Mouse (Mus musculus): ENCODE data around the gene Zc3h12c. TPM values are rescaled to one million over a fixed set of nuclear protein-coding genes. Genes with fewer than 3 reads are reported as not detected.

Zc3h12c gene
- polyA plus RNA-seq, 1 experiment, result 2.1 TPM

DNA sequence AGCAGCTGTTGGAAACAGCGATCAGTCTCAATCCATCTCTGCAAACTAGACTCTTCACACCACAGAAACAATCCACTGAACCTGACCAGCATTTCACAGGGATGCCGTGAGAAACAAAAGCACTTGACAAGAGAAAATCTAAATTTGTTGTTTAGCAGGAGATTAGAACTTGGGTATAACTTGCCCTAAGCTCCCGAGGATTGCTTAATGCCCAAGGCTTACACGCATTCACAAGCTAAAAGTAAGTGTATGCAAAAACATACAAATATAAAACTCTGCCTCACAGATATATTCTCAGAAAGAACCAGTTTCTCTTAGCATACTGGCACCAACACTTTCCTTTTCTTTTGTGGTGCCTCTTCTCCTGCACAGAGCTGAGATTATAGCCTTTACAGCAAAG is 19.5 kb downstream of the Zc3h12c start:
- TF ChIP-seq CTCF (IDR thresholded peaks at IDR 0.05; ENCODE audit: control insufficient read depth, insufficient read depth, low read length) (no peak), POLR2A (IDR thresholded peaks at IDR 0.05; ENCODE audit: borderline replicate concordance, control insufficient read depth, low read depth, low read length) (no peak)
- H3K4me3 ChIP-seq (replicated peaks; ENCODE audit: control insufficient read depth, low read depth, low read length), result no peak overlapping the region
- no peaks in the 10 kb centered on the region; the same call in none of the 2 replicates for H3K4me1 ChIP-seq (ENCODE audit: control insufficient read depth, insufficient read depth, low read length)
- H3K27ac ChIP-seq (ENCODE audit: control insufficient read depth, insufficient read depth, low read depth, low read length, poor library complexity), result no peak overlapping the region
- 83% methylated on average over 4 of the region's 4 CpGs for WGBS

DNA sequence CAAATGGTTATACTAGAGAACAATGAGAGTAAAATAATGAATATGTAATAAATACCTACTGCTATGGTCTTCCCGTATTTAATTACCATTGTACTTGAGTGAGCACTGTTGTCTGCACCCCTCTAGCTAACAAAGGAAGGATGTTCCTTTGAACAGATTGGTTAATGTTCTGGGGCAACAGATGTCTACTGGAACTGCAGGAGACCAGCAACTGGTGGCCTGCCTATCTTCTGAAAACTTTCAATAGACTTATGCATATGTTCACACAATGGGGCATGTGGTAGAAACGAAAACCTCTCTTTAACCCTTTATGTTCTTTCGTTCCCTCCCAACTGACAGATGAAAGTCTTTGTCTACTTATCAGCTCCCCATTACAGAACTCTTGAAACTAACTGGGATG is 20.1 kb downstream of the Zc3h12c start:
- H3K4me1 ChIP-seq (ENCODE audit: control insufficient read depth, insufficient read depth, low read length), result no peaks in the 10 kb centered on the region; the same call in none of the 2 replicates
- no peak overlapping the region for H3K4me3 ChIP-seq (replicated peaks; ENCODE audit: control insufficient read depth, low read depth, low read length)
- 74% methylated on average over 3 of the region's 3 CpGs for WGBS
- TF ChIP-seq POLR2A (IDR thresholded peaks at IDR 0.05; ENCODE audit: borderline replicate concordance, control insufficient read depth, low read depth, low read length), result no peak
- no peak for TF ChIP-seq CTCF (IDR thresholded peaks at IDR 0.05; ENCODE audit: control insufficient read depth, insufficient read depth, low read length)
- H3K27ac ChIP-seq (ENCODE audit: control insufficient read depth, insufficient read depth, low read depth, low read length, poor library complexity), result no peak overlapping the region

DNA sequence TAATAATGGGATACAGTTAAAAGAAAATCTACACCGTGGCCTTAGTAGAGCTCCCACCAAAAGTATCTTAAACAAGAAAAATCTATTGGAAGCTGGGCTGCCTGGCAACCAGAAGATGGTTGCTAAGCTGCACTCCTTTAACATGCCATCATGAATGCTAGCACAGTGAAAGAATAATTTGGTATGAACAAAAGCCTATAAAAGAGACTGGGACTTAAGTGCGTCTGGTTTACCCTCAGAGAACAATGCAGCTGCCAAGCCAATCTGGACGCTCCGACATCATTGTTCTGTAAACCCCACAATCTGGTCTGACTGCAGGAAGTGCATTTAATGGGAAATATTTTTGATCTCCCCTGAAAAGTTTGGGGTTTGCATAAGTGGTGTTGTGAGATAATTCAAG is 22.1 kb downstream of the Zc3h12c start:
- WGBS, result 87% methylated on average over 4 of the region's 4 CpGs
- no peak overlapping the region for H3K4me3 ChIP-seq (replicated peaks; ENCODE audit: control insufficient read depth, low read depth, low read length)
- H3K4me1 ChIP-seq (ENCODE audit: control insufficient read depth, insufficient read depth, low read length), result no peaks in the 10 kb centered on the region; the same call in none of the 2 replicates
- no peak for TF ChIP-seq POLR2A (IDR thresholded peaks at IDR 0.05; ENCODE audit: borderline replicate concordance, control insufficient read depth, low read depth, low read length)
- TF ChIP-seq CTCF (IDR thresholded peaks at IDR 0.05; ENCODE audit: control insufficient read depth, insufficient read depth, low read length), result no peak
- no peak overlapping the region for H3K27ac ChIP-seq (ENCODE audit: control insufficient read depth, insufficient read depth, low read depth, low read length, poor library complexity)

DNA sequence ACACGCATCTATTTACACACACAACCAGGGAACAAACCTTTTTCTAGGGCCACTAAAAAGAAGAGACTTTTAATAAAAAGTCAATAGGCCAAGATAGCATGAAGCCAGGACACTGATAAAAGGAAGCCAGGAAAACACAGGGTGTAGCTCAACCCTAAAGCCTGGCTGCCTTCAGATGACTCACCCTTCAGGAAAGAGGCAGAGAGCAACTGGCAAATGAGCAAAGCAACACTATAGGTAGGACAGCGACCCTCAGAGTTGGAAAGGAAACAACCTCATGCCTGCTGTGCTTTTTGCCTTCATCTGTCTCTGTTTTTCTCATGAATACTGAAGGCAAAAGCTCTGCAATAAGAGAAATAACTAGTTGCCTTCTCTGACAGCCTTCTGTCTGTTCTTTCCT is 35.6 kb downstream of the Zc3h12c start:
- H3K4me1 ChIP-seq (ENCODE audit: control insufficient read depth, insufficient read depth, low read length), result no peaks in the 10 kb centered on the region
- TF ChIP-seq POLR2A (IDR thresholded peaks at IDR 0.05; ENCODE audit: borderline replicate concordance, control insufficient read depth, low read depth, low read length), result no peak
- TF ChIP-seq CTCF (IDR thresholded peaks at IDR 0.05; ENCODE audit: control insufficient read depth, insufficient read depth, low read length), result no peak
- WGBS, result 57% methylated on average over 2 of the region's 2 CpGs
- no peak overlapping the region for H3K27ac ChIP-seq (ENCODE audit: control insufficient read depth, insufficient read depth, low read depth, low read length, poor library complexity)
- no peak overlapping the region for H3K4me3 ChIP-seq (replicated peaks; ENCODE audit: control insufficient read depth, low read depth, low read length)

DNA sequence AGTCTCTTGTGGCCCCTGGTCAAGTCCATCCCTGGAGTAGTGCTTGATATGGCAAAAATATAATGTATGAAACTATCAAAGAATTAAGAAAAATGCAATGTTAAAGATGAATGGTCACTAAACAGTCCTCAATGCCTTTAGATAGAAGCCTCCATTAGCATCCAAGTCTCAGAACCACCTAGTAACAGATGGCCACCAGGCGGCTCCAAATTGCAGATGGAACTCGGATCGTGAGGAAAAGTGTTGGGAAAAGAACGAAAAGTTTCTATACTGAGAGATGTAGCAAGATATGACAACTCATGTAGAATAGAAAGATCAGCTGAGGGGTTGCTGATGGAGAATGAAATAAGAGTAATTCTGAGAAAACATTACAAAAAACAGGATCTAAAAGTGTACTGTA is 38.0 kb downstream of the Zc3h12c start:
- TF ChIP-seq CTCF (IDR thresholded peaks at IDR 0.05; ENCODE audit: control insufficient read depth, insufficient read depth, low read length) (no peak), POLR2A (IDR thresholded peaks at IDR 0.05; ENCODE audit: borderline replicate concordance, control insufficient read depth, low read depth, low read length) (no peak)
- Histone ChIP-seq H3K27ac (ENCODE audit: control insufficient read depth, insufficient read depth, low read depth, low read length, poor library complexity) (no peak overlapping the region), H3K4me1 (ENCODE audit: control insufficient read depth, insufficient read depth, low read length) (no peaks in the 10 kb centered on the region; the same call in 1 of the 2 replicates), H3K4me3 (replicated peaks; ENCODE audit: control insufficient read depth, low read depth, low read length) (no peak overlapping the region)
- 89% methylated on average over 4 of the region's 4 CpGs for WGBS

- WGBS, result 85% methylated on average over 6 of the region's 6 CpGs
- Histone ChIP-seq H3K4me1 (ENCODE audit: control insufficient read depth, insufficient read depth, low read length) (no peaks in the 10 kb centered on the region; the same call in 1 of the 2 replicates), H3K4me3 (replicated peaks; ENCODE audit: control insufficient read depth, low read depth, low read length) (no peak overlapping the region), H3K27ac (ENCODE audit: control insufficient read depth, insufficient read depth, low read depth, low read length, poor library complexity) (no peak overlapping the region)
- TF ChIP-seq CTCF (IDR thresholded peaks at IDR 0.05; ENCODE audit: control insufficient read depth, insufficient read depth, low read length) (no peak), POLR2A (IDR thresholded peaks at IDR 0.05; ENCODE audit: borderline replicate concordance, control insufficient read depth, low read depth, low read length) (no peak)
Measured at GRCm38 (mm10) chr9:52125225-52125624, 43.1 kb downstream of the Zc3h12c start.

DNA sequence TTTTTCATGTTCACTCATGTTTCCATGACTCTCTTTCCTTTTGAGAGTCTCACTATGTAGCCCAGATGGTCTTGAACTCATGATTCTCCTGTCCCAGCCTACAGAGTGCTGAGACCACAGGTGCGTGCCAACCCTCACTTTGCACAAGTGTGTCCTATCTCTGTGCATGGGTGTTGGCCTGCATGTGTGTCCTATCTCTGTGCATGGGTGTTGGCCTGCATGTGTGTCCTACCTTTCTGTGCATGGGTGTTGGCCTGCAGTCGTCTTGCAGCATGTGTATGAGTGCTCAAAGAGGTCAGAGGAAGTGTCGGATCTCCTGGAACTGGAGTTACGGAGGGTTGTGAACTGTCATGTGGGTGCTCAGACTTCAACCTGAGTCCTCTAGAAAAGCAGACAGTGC is 49.2 kb downstream of the Zc3h12c start:
- Histone ChIP-seq H3K4me1 (ENCODE audit: control insufficient read depth, insufficient read depth, low read length) (peaks cover 2% of the 10 kb centered on the region), H3K4me3 (replicated peaks; ENCODE audit: control insufficient read depth, low read depth, low read length) (no peak overlapping the region), H3K27ac (ENCODE audit: control insufficient read depth, insufficient read depth, low read depth, low read length, poor library complexity) (no peak overlapping the region)
- 79% methylated on average over 4 of the region's 4 CpGs for WGBS
- TF ChIP-seq CTCF (IDR thresholded peaks at IDR 0.05; ENCODE audit: control insufficient read depth, insufficient read depth, low read length) (no peak), POLR2A (IDR thresholded peaks at IDR 0.05; ENCODE audit: borderline replicate concordance, control insufficient read depth, low read depth, low read length) (no peak)

DNA sequence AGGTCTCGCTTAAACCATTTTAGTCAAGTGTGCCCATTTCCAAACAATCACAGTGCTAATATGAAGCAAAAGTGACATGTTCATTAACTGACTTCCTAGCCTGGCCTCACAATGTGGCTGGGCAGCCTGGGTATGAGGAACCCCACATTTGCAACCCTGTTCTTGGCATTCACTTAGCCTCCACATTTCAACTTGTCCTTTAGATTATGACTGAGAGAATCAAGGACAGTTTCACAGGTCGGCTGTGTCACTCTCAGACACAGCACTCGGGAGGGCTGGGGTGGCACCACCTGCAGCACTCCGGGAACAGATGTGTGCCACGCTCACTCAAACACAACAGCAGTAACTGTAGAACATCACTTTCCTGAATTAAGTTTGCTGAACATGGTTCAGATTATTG is 55.3 kb downstream of the Zc3h12c start:
- no peak overlapping the region for H3K4me3 ChIP-seq (replicated peaks; ENCODE audit: control insufficient read depth, low read depth, low read length)
- H3K4me1 ChIP-seq (ENCODE audit: control insufficient read depth, insufficient read depth, low read length), result peaks cover 2% of the 10 kb centered on the region
- WGBS, result 86% methylated on average over 5 of the region's 5 CpGs
- H3K27ac ChIP-seq (ENCODE audit: control insufficient read depth, insufficient read depth, low read depth, low read length, poor library complexity), result no peak overlapping the region
- TF ChIP-seq POLR2A (IDR thresholded peaks at IDR 0.05; ENCODE audit: borderline replicate concordance, control insufficient read depth, low read depth, low read length) (no peak), CTCF (IDR thresholded peaks at IDR 0.05; ENCODE audit: control insufficient read depth, insufficient read depth, low read length) (no peak)

DNA sequence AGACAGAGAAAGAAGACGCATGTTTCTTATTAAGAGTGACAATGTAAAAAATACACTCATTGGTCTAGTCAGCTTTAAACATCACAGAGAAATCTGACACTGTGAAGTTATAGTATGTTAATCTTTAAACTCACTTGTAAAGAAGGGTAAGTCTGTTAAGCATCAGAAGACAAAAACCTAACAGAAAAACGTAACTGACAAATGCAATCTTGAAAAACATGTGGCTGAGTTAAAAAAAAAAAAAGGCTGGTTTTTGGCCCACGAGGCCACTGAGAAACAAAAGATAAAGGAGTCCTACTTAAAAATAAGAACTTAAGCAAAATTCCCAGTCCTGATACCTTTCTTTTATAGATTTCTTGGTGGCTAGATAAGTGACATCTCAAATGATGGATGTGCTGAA is 57.6 kb downstream of the Zc3h12c start:
- TF ChIP-seq CTCF (IDR thresholded peaks at IDR 0.05; ENCODE audit: control insufficient read depth, insufficient read depth, low read length), result no peak
- no peak for TF ChIP-seq POLR2A (IDR thresholded peaks at IDR 0.05; ENCODE audit: borderline replicate concordance, control insufficient read depth, low read depth, low read length)
- WGBS, result 56% methylated on average over 3 of the region's 3 CpGs

More for the DNA sequence above, 57.6 kb downstream of the Zc3h12c start:
- Histone ChIP-seq H3K4me1 (ENCODE audit: control insufficient read depth, insufficient read depth, low read length) (no peaks in the 10 kb centered on the region), H3K27ac (ENCODE audit: control insufficient read depth, insufficient read depth, low read depth, low read length, poor library complexity) (no peak overlapping the region), H3K4me3 (replicated peaks; ENCODE audit: control insufficient read depth, low read depth, low read length) (no peak overlapping the region)
